Mouse (Mus musculus): Measurements from ENCODE around the gene Rln1. TPM values are rescaled to one million over a fixed set of nuclear protein-coding genes. Genes with fewer than 3 reads are reported as not detected.

Rln1 gene
- total RNA-seq, 2 experiments from 2014 or later, result not detected

GRCm38 (mm10) chr19:29368671-29369309, 34.3 kb upstream of the Rln1 start:
- intact Hi-C loops (cut with DNase I), result loop anchor here (5.0 kb wide), 1 partner anchor 194 kb away; no protein-coding TSS in a partner anchor
- TF ChIP-seq CTCF (IDR thresholded peaks at IDR 0.05), result no peak
- no peak for DNase-seq
- Histone ChIP-seq H3K4me3 (peak overlapping the region; percentile 30; the same call in 1 of the 2 replicates), H3K27ac (peak overlapping the region; percentile 40; the same call in 1 of the 2 replicates)

GRCm38 (mm10) chr19:29368041-29368440, 33.6 kb upstream of the Rln1 start:
- Histone ChIP-seq H3K27ac (peak overlapping the region; percentile 89), H3K4me3 (peak overlapping the region; percentile 82)
- TF ChIP-seq CTCF (IDR thresholded peaks at IDR 0.05), result no peak
- no peak for DNase-seq
- intact Hi-C loops (cut with DNase I), result loop anchor here (5.0 kb wide), 1 partner anchor 194 kb away; no protein-coding TSS in a partner anchor

GRCm38 (mm10) chr19:29366969-29367622, 32.6 kb upstream of the Rln1 start, which contains the start of the genes Plgrkt and Cd274:
TSS of gene Plgrkt (minus strand) at chr19:29367390.
TSS of gene Cd274 (plus strand) at chr19:29367455.
- intact Hi-C loops (cut with DNase I), result loop anchor here (5.0 kb wide), 1 partner anchor 195 kb away; no protein-coding TSS in a partner anchor
- H3K27ac ChIP-seq, result peak within 1 kb of the TSS; percentile 89
- H3K4me3 ChIP-seq, result peak within 1 kb of the TSS; percentile 82
- DNase-seq, result peak; percentile 80
- TF ChIP-seq CTCF (IDR thresholded peaks at IDR 0.05), result no peak

- H3K27ac ChIP-seq, result peak overlapping the region; percentile 89
- intact Hi-C loops (cut with DNase I), result loop anchor here (5.0 kb wide), 1 partner anchor 196 kb away; no protein-coding TSS in a partner anchor
- DNase-seq, result no peak
- TF ChIP-seq CTCF (IDR thresholded peaks at IDR 0.05), result no peak
- H3K4me3 ChIP-seq, result peak overlapping the region; percentile 82
These were observed 31.9 kb upstream of the Rln1 start for GRCm38 (mm10) chr19:29366226-29366968.

GRCm38 (mm10) chr19:29365105-29365504, 30.6 kb upstream of the Rln1 start:
- TF ChIP-seq CTCF (IDR thresholded peaks at IDR 0.05), result no peak
- H3K27ac ChIP-seq, result no peak overlapping the region
- intact Hi-C loops (cut with DNase I), result loop anchor here (2.0 to 5.0 kb wide), 2 partner anchors 136 to 197 kb away; no protein-coding TSS in a partner anchor
- no peak for DNase-seq
- no peak overlapping the region for H3K4me3 ChIP-seq

GRCm38 (mm10) chr19:29364076-29364475, 29.6 kb upstream of the Rln1 start:
- no peak overlapping the region for H3K4me3 ChIP-seq
- intact Hi-C loops (cut with DNase I), result loop anchor here (2.0 kb wide), 1 partner anchor 137 kb away; no protein-coding TSS in a partner anchor
- no peak for TF ChIP-seq CTCF (IDR thresholded peaks at IDR 0.05)

GRCm38 (mm10) chr19:29363557-29363956, 29.1 kb upstream of the Rln1 start:
- no peak for DNase-seq
- H3K27ac ChIP-seq, result no peak overlapping the region
- no peak overlapping the region for H3K4me3 ChIP-seq
- TF ChIP-seq CTCF (IDR thresholded peaks at IDR 0.05), result no peak
- intact Hi-C loops (cut with DNase I), result no loop called here

More at GRCm38 (mm10) chr19:29364076-29364475, 29.6 kb upstream of the Rln1 start:
- no peak overlapping the region for H3K27ac ChIP-seq
- DNase-seq, result no peak

- H3K4me3 ChIP-seq, result peak overlapping the region; percentile 96
- intact Hi-C loops (cut with DNase I), result no loop called here
- no peak for TF ChIP-seq CTCF (IDR thresholded peaks at IDR 0.05)
- no peak for DNase-seq
- H3K27ac ChIP-seq, result peak overlapping the region; percentile 91
These were observed 27.9 kb upstream of the Rln1 start for GRCm38 (mm10) chr19:29362173-29362930.

- TF ChIP-seq CTCF (IDR thresholded peaks at IDR 0.05), result no peak
- DNase-seq, result peak; percentile 95
- intact Hi-C loops (cut with DNase I), result no loop called here
These were observed 27.1 kb upstream of the Rln1 start for GRCm38 (mm10) chr19:29361468-29362130.

GRCm38 (mm10) chr19:29360251-29360650, 25.8 kb upstream of the Rln1 start:
- intact Hi-C loops (cut with DNase I), result no loop called here
- Histone ChIP-seq H3K27ac (no peak overlapping the region), H3K4me3 (no peak overlapping the region)
- TF ChIP-seq CTCF (IDR thresholded peaks at IDR 0.05), result no peak
- no peak for DNase-seq

More at GRCm38 (mm10) chr19:29361468-29362130, 27.1 kb upstream of the Rln1 start:
- peak overlapping the region; percentile 96 for H3K4me3 ChIP-seq
- peak overlapping the region; percentile 91 for H3K27ac ChIP-seq

GRCm38 (mm10) chr19:29356281-29356680, 21.8 kb upstream of the Rln1 start:
- intact Hi-C loops (cut with DNase I), result loop anchor here (5.0 kb wide), 2 partner anchors 49 to 579 kb away; no protein-coding TSS in a partner anchor
- Histone ChIP-seq H3K4me3 (no peak overlapping the region), H3K27ac (no peak overlapping the region)
- no peak for DNase-seq
- no peak for TF ChIP-seq CTCF (IDR thresholded peaks at IDR 0.05)
